Mouse (Mus musculus) stomach, embryonic 14.5 days (tissue): Measurements from ENCODE around the gene Lpcat2b. TPM values are rescaled to one million over a fixed set of nuclear protein-coding genes. Genes with fewer than 3 reads are reported as not detected.

ENCODE experiments used
- ATAC-seq: fragments of 200-750 bp; cut with Nextera tagmentation; 2 replicates; pipeline ENCODE4 v1.8.0; 2017; ENCODE audit warnings: low read depth, moderate TSS enrichment; ENCODE audit not compliant: insufficient number of reproducible peaks, insufficient read depth, low FRiP score
- H3K27ac ChIP-seq: fragments of 300-500 bp; sonication (generic); 2 replicates; pipeline ENCODE4 v1.5.1; 2014; ENCODE audit warnings: mild to moderate bottlenecking, low read length, moderate library complexity, mixed read lengths
- H3K27me3 ChIP-seq: fragments of 300-500 bp; sonication (generic); 2 replicates; pipeline ENCODE4 v1.6.1; 2014; ENCODE audit warnings: low read length, control low read depth, mixed read lengths; ENCODE audit not compliant: control insufficient read depth, insufficient read depth
- H3K36me3 ChIP-seq: fragments of 300-500 bp; sonication (generic); 2 replicates; pipeline ENCODE4 v1.6.1; 2014; ENCODE audit warnings: mild to moderate bottlenecking, control low read depth, low read length, moderate library complexity, mixed read lengths; ENCODE audit not compliant: control insufficient read depth, insufficient read depth
- H3K4me1 ChIP-seq: fragments of 300-500 bp; sonication (generic); 2 replicates; pipeline ENCODE4 v1.6.1; 2014; ENCODE audit warnings: low read length, control low read depth, mixed read lengths; ENCODE audit not compliant: control insufficient read depth, insufficient read depth
- H3K4me2 ChIP-seq: fragments of 300-500 bp; sonication (generic); replicated peaks from 2 replicates; pipeline ENCODE4 v1.6.1; 2014; ENCODE audit warnings: low read depth, low read length, control low read depth
- H3K4me3 ChIP-seq: fragments of 300-500 bp; sonication (generic); 2 replicates; pipeline ENCODE4 v1.5.1; 2014; ENCODE audit warnings: low read depth, low read length, control low read depth
- H3K9ac ChIP-seq: fragments of 300-500 bp; sonication (generic); replicated peaks from 2 replicates; pipeline ENCODE4 v1.6.1; 2014; ENCODE audit warnings: low read depth, mild to moderate bottlenecking, control low read depth, low read length, moderate library complexity, mixed read lengths
- H3K9me3 ChIP-seq: fragments of 300-500 bp; sonication (generic); 2 replicates; pipeline ENCODE4 v1.6.1; 2016; ENCODE audit warnings: low read depth, low read length, control low read depth; ENCODE audit not compliant: control insufficient read depth
- WGBS: fragments of 180-500 bp; shearing (Covaris S2); extraction: QIAGEN DNeasy Blood & Tissue Kit; methylation state at CpG from one replicate; pipeline ENCODE4 v1.1.7; 2014; 5-methylcytosine and 5-hydroxymethylcytosine counted together
- polyA plus RNA-seq: library from polyadenylated mRNA; unstranded; fragments of >200 nt; fragmentation: Nextera tagmentation; extraction: Ambion mirVana; gene quantifications from 2 replicates; pipeline ENCODE4 v1.2.1, GENCODE M21; 2014

Lpcat2b gene
- polyA plus RNA-seq, 1 experiment from 2014 or later = not detected

- no peak for ATAC-seq
- 86% methylated on average over 4 of the region's 4 CpGs for WGBS
Observed at GRCm38 (mm10) chr5:107405361-107405760, 26.0 kb upstream of the Lpcat2b start.

GRCm38 (mm10) chr5:107410305-107410704, 21.0 kb upstream of the Lpcat2b start:
- no peak for ATAC-seq
- Histone ChIP-seq H3K9me3 (no peaks in the 10 kb centered on the region), H3K27ac (no peak overlapping the region), H3K4me1 (no peaks in the 10 kb centered on the region), H3K27me3 (0 out of 2 replicates have a peak, but pooled peaks cover 1% of the 10 kb centered on the region), H3K36me3 (no peaks in the 10 kb centered on the region), H3K9ac (no peak overlapping the region), H3K4me3 (no peak overlapping the region), H3K4me2 (no peak overlapping the region)
- WGBS = 92% methylated on average over 1 of the region's 1 CpGs

More at GRCm38 (mm10) chr5:107405361-107405760, 26.0 kb upstream of the Lpcat2b start:
- H3K4me2 ChIP-seq = no peak overlapping the region
- H3K36me3 ChIP-seq = no peaks in the 10 kb centered on the region
- H3K27me3 ChIP-seq = 0 out of 2 replicates have a peak, but pooled peaks cover 12% of the 10 kb centered on the region
- H3K9me3 ChIP-seq = no peaks in the 10 kb centered on the region
- no peaks in the 10 kb centered on the region for H3K4me1 ChIP-seq
- no peak overlapping the region for H3K4me3 ChIP-seq
- no peak overlapping the region for H3K27ac ChIP-seq
- no peak overlapping the region for H3K9ac ChIP-seq

- no peak overlapping the region for H3K9ac ChIP-seq
- no peaks in the 10 kb centered on the region for H3K4me1 ChIP-seq
- 48% methylated on average over 4 of the region's 4 CpGs for WGBS
- no peak for ATAC-seq
- no peak overlapping the region for H3K27ac ChIP-seq
- H3K4me2 ChIP-seq = no peak overlapping the region
- H3K27me3 ChIP-seq = no peaks in the 10 kb centered on the region
- no peak overlapping the region for H3K4me3 ChIP-seq
- no peaks in the 10 kb centered on the region for H3K9me3 ChIP-seq
- H3K36me3 ChIP-seq = no peaks in the 10 kb centered on the region
Observed at GRCm38 (mm10) chr5:107411326-107411725, 20.0 kb upstream of the Lpcat2b start.

- no peaks in the 10 kb centered on the region for H3K4me1 ChIP-seq
- no peak overlapping the region for H3K4me2 ChIP-seq
- no peaks in the 10 kb centered on the region for H3K9me3 ChIP-seq
- no peaks in the 10 kb centered on the region for H3K27me3 ChIP-seq
- H3K9ac ChIP-seq = no peak overlapping the region
- no peaks in the 10 kb centered on the region for H3K36me3 ChIP-seq
- no peak overlapping the region for H3K4me3 ChIP-seq
- 88% methylated on average over 2 of the region's 2 CpGs for WGBS
- H3K27ac ChIP-seq = no peak overlapping the region
- no peak for ATAC-seq
Observed at GRCm38 (mm10) chr5:107412285-107412684, 19.1 kb upstream of the Lpcat2b start.

- no peak for ATAC-seq
Observed at GRCm38 (mm10) chr5:107415098-107415497, 16.3 kb upstream of the Lpcat2b start.

GRCm38 (mm10) chr5:107421676-107422075, 9.7 kb upstream of the Lpcat2b start:
- H3K4me3 ChIP-seq = no peak overlapping the region
- no peak for ATAC-seq
- H3K4me2 ChIP-seq = no peak overlapping the region
- H3K9ac ChIP-seq = no peak overlapping the region
- 7% methylated on average over 1 of the region's 1 CpGs for WGBS
- H3K27me3 ChIP-seq = no peaks in the 10 kb centered on the region
- H3K27ac ChIP-seq = no peak overlapping the region
- no peaks in the 10 kb centered on the region for H3K4me1 ChIP-seq
- no peaks in the 10 kb centered on the region for H3K9me3 ChIP-seq
- H3K36me3 ChIP-seq = no peaks in the 10 kb centered on the region

More at GRCm38 (mm10) chr5:107415098-107415497, 16.3 kb upstream of the Lpcat2b start:
- Histone ChIP-seq H3K9ac (no peak overlapping the region), H3K27ac (no peak overlapping the region), H3K36me3 (no peaks in the 10 kb centered on the region), H3K4me1 (no peaks in the 10 kb centered on the region), H3K4me2 (no peak overlapping the region), H3K9me3 (no peaks in the 10 kb centered on the region), H3K27me3 (no peaks in the 10 kb centered on the region), H3K4me3 (no peak overlapping the region)
- WGBS = 72% methylated on average over 2 of the region's 2 CpGs

GRCm38 (mm10) chr5:107434001-107434400, 2.7 kb downstream of the Lpcat2b start:
- Histone ChIP-seq H3K36me3 (no peaks in the 10 kb centered on the region), H3K4me2 (no peak overlapping the region), H3K9me3 (no peaks in the 10 kb centered on the region), H3K4me1 (no peaks in the 10 kb centered on the region; the same call in 1 of the 2 replicates), H3K4me3 (no peak overlapping the region), H3K27me3 (no peaks in the 10 kb centered on the region), H3K27ac (no peak overlapping the region), H3K9ac (no peak overlapping the region)
- 79% methylated on average over 5 of the region's 5 CpGs for WGBS
- no peak for ATAC-seq

- Histone ChIP-seq H3K9ac (no peak overlapping the region), H3K27me3 (no peaks in the 10 kb centered on the region), H3K27ac (no peak overlapping the region), H3K36me3 (no peaks in the 10 kb centered on the region), H3K4me3 (no peak overlapping the region), H3K4me1 (no peaks in the 10 kb centered on the region; the same call in 1 of the 2 replicates), H3K9me3 (no peaks in the 10 kb centered on the region), H3K4me2 (no peak overlapping the region)
- ATAC-seq = no peak
- 87% methylated on average over 6 of the region's 6 CpGs for WGBS
Observed at GRCm38 (mm10) chr5:107436185-107436584, 4.8 kb downstream of the Lpcat2b start.

GRCm38 (mm10) chr5:107436587-107437209, 5.3 kb downstream of the Lpcat2b start:
- no peak overlapping the region for H3K27ac ChIP-seq
- H3K9ac ChIP-seq = no peak overlapping the region
- no peak for ATAC-seq
- H3K27me3 ChIP-seq = no peaks in the 10 kb centered on the region
- H3K36me3 ChIP-seq = no peaks in the 10 kb centered on the region
- WGBS = 60% methylated on average over 6 of the region's 6 CpGs
- no peaks in the 10 kb centered on the region; the same call in 1 of the 2 replicates for H3K4me1 ChIP-seq
- no peak overlapping the region for H3K4me2 ChIP-seq
- H3K9me3 ChIP-seq = no peaks in the 10 kb centered on the region
- no peak overlapping the region for H3K4me3 ChIP-seq
